Mouse (Mus musculus): ENCODE measurements around the gene Tas1r1.
A peak's percentile ranks its signal among the peaks of the same experiment; 100 is the strongest.

Gene Tas1r1

GRCm38 (mm10) chr4:152010091-152010706 is 28.2 kb downstream of the Tas1r1 start:
- DNase-seq (ENCODE audit: low spot score in 2 of 2), result peak; percentile 63 to 70

DNA sequence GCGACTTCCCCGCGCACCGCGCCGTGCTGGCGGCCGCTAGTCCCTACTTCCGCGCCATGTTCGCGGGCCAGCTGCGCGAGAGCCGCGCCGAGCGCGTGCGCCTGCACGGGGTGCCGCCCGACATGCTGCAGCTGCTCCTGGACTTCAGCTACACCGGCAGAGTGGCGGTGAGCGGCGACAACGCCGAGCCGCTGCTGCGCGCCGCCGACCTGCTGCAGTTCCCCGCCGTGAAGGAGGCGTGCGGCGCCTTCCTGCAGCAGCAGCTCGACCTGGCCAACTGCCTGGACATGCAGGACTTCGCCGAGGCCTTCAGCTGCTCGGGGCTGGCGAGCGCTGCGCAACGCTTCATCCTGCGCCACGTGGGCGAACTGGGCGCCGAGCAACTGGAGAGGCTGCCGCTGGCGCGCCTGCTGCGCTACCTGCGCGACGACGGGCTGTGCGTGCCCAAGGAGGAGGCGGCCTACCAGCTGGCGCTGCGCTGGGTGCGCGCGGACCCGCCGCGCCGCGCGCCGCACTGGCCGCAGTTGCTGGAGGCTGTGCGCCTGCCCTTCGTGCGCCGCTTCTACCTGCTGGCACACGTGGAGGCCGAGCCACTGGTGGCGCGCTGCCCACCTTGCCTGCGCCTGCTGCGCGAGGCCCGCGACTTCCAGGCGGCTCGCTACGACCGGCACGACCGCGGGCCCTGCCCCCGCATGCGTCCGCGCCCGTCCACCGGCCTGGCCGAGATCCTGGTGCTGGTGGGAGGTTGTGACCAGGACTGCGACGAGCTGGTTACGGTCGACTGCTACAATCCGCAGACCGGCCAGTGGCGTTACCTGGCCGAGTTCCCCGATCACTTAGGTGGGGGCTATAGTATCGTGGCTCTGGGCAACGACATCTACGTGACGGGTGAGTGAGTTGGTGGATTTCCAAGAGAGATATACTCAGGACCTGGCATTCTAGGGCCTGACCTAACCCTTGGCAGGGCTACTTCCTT is 29.0 kb downstream of the Tas1r1 start:
- peak; percentile 48 to 78 for DNase-seq (ENCODE audit: low spot score in 2 of 2)

DNA sequence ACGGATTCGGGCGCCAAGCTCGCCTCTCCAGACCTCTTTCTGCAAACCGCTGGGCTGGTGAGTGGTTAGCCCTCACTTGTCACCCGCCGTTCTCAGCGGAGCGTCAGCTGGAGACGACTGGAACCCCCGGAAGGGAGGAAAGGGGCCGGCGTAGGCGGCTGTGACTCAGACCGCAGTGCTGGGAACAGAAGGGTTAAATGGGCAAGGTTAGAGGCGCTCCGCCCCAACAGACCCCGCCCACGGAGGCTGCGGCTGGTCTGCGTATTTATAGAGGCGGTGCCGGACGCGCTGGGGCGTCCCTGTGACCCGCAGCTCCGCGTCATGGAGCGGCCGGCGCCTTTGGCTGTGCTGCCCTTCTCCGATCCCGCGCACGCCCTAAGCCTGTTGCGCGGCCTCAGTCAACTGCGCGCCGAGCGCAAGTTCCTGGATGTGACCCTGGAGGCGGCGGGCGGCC is 29.7 kb downstream of the Tas1r1 start, which contains the start of gene Klhl21:
Gene Klhl21, plus strand, starts transcription at position 182 of the 454 bp plus-strand sequence.
- peak; percentile 90 to 94 for DNase-seq (ENCODE audit: low spot score in 2 of 2)

DNA sequence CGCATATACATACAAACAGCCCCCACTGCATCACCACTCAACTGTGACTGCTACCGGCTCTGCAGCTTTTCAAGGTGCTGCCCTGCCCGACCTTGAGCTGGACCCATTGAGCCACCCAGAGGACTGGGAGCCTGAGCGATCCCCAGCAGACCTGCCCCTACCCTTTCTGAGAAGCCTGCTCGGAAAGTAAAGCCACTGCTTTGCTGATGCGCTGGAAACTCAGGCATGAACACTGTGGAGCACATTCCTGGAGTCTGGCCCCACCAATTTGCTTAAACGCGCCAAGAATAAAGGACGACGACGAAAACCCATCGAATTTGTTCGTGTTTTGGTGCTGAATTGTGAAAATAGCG is 30.2 kb downstream of the Tas1r1 start:
- DNase-seq (ENCODE audit: low spot score in 2 of 2), result no peak

GRCm38 (mm10) chr4:152007481-152008147 is 30.8 kb downstream of the Tas1r1 start:
- DNase-seq (ENCODE audit: low spot score in 2 of 2), result no peak

- DNase-seq (ENCODE audit: low spot score in 2 of 2), result no peak
Observed at GRCm38 (mm10) chr4:152006812-152007211, 31.6 kb downstream of the Tas1r1 start.

GRCm38 (mm10) chr4:152006137-152006536 is 32.2 kb downstream of the Tas1r1 start:
- no peak for DNase-seq (ENCODE audit: low spot score in 2 of 2)

GRCm38 (mm10) chr4:152002063-152002462 is 36.3 kb downstream of the Tas1r1 start:
- DNase-seq (ENCODE audit: low spot score in 2 of 2), result no peak

- DNase-seq (ENCODE audit: low spot score in 2 of 2), result no peak
Observed at GRCm38 (mm10) chr4:152001335-152001734, 37.0 kb downstream of the Tas1r1 start.

- no peak for DNase-seq (ENCODE audit: low spot score in 2 of 2)
Observed at GRCm38 (mm10) chr4:152000906-152001305, 37.5 kb downstream of the Tas1r1 start.

GRCm38 (mm10) chr4:151999481-151999880 is 38.9 kb downstream of the Tas1r1 start:
- DNase-seq (ENCODE audit: low spot score in 2 of 2), result no peak

- DNase-seq (ENCODE audit: low spot score in 2 of 2), result no peak
Observed at GRCm38 (mm10) chr4:151997701-151998100, 40.7 kb downstream of the Tas1r1 start.

DNA sequence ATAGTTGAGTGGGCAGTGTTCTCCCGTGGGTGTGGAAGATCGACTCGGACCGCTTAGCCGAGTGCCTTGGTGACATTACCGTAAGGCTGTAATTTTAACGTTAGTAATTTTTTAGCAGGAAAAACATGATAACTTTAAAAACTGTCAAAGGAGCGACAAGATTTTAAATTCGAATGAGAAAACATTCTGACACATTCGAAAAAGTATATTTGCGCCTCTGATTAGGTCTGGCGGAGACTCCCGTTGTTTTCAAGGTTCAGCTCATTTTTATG is 41.5 kb downstream of the Tas1r1 start:
- DNase-seq (ENCODE audit: low spot score in 2 of 2), result no peak

- peak; percentile 98 to 99 for DNase-seq (ENCODE audit: low spot score in 2 of 2)
Observed at GRCm38 (mm10) chr4:151996173-151996950, 42.0 kb downstream of the Tas1r1 start, which contains the start of gene Phf13. TSS of gene Phf13 (minus strand) at chr4:151996258.

- DNase-seq (ENCODE audit: low spot score in 2 of 2), result peak; percentile 49 to 83
Observed at GRCm38 (mm10) chr4:151995371-151996172, 42.8 kb downstream of the Tas1r1 start.

- peak in 1 of 2 experiments; percentile 76 for DNase-seq (ENCODE audit: low spot score in 2 of 2)
Observed at GRCm38 (mm10) chr4:151994228-151995171, 43.9 kb downstream of the Tas1r1 start.

GRCm38 (mm10) chr4:151993035-151993434 is 45.3 kb downstream of the Tas1r1 start:
- no peak for DNase-seq (ENCODE audit: low spot score in 2 of 2)

GRCm38 (mm10) chr4:151992091-151992490 is 46.3 kb downstream of the Tas1r1 start:
- no peak for DNase-seq (ENCODE audit: low spot score in 2 of 2)

- DNase-seq (ENCODE audit: low spot score in 2 of 2), result no peak
Observed at GRCm38 (mm10) chr4:151989110-151989488, 49.3 kb downstream of the Tas1r1 start.

Data from spleen, postnatal 4 days (tissue).